Mouse (Mus musculus) layer of hippocampus, postnatal 36 days (tissue): ENCODE data around the gene Naa20. TPM values are rescaled to one million over a fixed set of nuclear protein-coding genes. Genes with fewer than 3 reads are reported as not detected.
"Not testable (repeated sequence)": the region's sequence is repeated elsewhere in the genome, so short reads cannot be mapped to it uniquely, and the experiment has no call there.

Experiments
- DNase-seq, 2 experiments: peaks; one replicate each; pipeline ENCODE4 v3.0.0; 2022
- total RNA-seq, 2 experiments: library from RNA; stranded (reverse); gene quantifications; 2 replicates each; pipeline ENCODE4 v1.2.3; 2021

Naa20 gene
- total RNA-seq, 2 experiments from 2014 or later, result 66.0 to 70.9 TPM

DNA sequence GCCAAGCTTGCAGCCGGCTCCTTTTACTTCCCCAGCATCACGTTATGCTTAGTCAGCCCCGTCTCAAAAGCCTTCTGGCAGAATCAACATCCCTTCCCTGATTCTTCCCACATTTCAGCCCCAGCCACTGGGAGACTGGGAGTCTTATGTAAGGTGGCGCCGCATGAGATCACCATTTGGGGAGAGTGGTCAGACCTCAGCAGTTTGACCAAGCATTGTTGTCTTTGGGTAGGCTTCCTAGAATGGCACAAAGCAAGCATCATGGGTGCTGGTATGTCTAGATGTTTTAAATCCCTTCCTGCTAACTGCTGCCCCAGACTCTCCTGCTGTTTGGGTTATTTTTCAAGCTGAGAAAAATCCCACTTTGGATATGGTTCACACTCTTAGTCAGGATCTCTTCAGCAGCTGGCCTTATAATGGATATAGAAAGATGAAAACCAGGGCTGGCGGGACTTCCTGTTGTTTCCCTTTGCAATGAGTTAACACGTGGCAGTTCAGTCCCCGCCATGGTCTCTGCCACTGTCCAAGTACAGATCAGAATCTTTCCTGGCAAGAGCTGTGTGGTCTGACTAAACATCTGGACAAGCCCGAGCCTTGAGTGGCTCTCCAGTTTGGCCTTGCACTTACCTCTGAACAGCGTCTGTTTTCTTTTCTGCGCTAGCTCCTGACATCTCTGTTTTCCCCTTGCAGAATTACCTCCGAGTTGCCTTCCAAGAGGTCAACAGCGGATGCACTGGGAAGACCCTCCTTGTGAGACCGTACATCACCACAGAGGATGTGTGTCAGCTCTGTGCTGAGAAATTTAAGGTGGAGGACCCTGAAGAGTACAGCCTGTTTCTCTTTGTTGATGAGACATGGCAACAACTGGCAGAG, 16.8 kb upstream of the Naa20 start:
- DNase-seq, result no peak

- DNase-seq, result no peak
These were observed 13.7 kb upstream of the Naa20 start for GRCm38 (mm10) chr2:145887937-145888765.

DNA sequence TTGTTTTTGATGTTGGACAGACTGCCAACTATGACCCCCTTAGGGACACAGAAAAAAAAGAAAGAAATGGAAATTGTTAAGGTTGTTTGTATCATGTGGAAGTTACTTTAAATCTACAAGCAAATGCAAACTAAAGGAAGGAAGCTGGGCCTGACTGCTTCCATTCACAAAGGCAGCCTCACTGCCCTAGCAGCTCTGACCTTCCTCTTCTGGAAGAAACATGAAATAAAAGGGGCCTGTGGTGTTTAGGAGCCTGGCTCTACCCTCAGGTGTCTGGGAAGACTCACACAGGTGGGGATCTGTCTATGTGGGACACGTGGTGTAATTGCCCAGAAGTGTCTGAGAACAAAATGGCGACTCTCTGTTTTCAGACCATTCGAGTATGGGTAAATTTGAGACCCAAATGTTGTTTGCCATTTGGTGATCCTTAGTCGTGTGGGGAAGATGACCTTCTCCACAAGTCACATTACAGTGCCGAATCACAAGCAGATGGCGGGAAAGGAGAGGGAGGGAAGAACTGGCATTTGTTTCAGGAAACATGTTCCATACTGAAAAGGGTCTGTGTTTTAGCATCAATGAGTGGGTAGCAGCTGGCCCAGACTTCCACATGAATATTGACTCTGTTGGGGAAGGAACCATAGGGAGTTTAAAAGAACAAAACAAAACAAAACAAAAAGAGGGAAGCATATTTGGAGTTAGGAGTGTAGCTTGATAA, 13.0 kb upstream of the Naa20 start:
- peak in 1 of 2 experiments; percentile 30 for DNase-seq

- no peak for DNase-seq
These were observed 11.3 kb upstream of the Naa20 start for GRCm38 (mm10) chr2:145890571-145890970.

DNA sequence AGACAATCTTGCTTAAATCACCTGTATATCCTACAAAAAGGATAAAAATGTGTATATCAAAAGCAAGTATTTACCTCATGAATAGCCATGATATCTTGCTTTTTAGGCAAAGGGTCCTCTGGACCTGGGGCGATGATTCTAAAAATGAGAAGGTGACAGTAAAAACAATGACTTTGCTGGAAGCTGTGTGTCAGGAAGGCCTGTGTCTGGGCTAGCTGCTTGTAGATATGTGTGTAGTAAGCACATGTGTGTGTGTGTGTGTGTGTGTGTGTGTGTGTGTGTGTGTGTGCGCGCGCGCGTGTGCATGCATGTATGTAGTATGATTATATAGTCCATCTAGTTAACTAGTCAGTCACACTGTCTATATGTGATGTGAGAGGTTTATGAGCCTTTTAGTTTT, 8.1 kb upstream of the Naa20 start:
- no peak for DNase-seq

GRCm38 (mm10) chr2:145898106-145898505, 3.8 kb upstream of the Naa20 start:
- no peak for DNase-seq

- DNase-seq, result not testable (repeated sequence)
These were observed 1.6 kb upstream of the Naa20 start for GRCm38 (mm10) chr2:145900318-145900717.

GRCm38 (mm10) chr2:145903061-145903901, 1.4 kb downstream of the Naa20 start:
- DNase-seq, result peak; percentile 91 to 93

DNA sequence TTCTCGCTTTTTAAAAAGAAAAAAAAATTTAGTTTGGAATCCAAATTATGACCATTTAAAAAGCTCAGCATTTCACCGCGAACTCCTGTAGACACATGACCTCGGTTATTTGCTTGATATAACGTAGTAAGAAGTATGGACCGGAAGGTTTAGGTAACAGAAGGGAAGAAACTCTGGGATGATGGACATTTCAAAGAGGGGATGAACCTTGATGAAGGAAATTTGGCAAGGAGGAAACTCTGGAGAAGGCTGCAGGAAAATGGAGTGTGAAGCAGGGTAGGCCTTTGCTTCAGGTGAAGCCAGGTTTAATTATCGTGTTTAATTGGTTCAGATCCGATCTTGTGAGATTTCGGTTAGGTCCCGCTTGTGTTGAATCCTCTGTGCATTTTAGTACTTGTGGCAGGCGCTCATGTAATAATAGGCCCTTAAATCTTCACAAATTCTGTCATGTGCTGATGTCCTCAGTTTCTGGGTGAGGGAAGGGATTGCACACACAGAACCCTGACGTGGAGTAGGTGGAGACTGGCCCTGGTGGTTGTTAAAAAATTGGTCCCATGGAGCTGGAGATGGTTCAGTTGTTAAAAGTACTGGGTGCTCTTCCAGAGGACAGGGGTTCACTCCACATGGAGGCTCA, 2.2 kb downstream of the Naa20 start:
- no peak for DNase-seq

GRCm38 (mm10) chr2:145905156-145905555, 3.3 kb downstream of the Naa20 start:
- DNase-seq, result no peak

- DNase-seq, result not testable (repeated sequence)
These were observed 4.0 kb downstream of the Naa20 start for GRCm38 (mm10) chr2:145905884-145906283.

DNA sequence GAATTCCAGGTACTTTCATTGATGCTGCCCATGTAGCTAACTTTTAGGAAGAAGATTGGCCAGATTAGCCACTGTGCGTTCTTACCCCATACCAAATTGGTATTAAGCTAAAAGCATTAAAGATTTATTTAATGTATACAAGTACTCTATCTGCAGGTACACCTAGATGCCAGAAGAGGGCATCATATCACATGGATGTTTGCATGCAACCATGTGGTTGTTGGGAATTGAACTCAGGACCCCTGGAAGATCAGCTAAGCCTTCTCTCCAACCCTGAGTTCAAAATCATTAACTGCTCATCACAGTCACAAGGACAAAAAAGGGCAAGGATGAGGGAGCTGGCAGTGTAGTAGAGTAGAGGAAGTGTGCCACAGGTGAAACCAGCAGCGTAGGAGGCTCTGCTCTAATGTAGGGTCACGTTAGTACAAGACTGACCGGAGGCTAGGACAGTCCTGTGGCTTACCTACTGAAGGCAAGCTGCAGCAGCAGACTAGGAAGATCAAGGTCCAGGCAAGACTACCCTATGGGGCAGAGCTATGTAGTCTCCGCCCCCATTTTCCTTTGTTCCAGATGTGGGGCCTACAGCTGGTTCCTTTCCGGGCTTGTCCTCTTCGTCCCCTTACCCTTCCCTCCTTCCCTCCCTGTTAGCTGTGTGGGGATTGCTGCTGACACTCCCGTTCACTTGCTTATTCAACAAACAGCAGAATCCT, 19.2 kb downstream of the Naa20 start:
- DNase-seq, result no peak

GRCm38 (mm10) chr2:145934339-145935231, 32.7 kb downstream of the Naa20 start, which contains the start of the genes Cfap61 and Crnkl1:
Gene Cfap61 (plus strand): TSS chr2:145934784.
Gene Crnkl1 (minus strand): TSS chr2:145935014.
- peak; percentile 93 to 94 for DNase-seq

GRCm38 (mm10) chr2:145936975-145937374, 35.1 kb downstream of the Naa20 start:
- no peak for DNase-seq

- DNase-seq, result no peak
These were observed 39.5 kb downstream of the Naa20 start for GRCm38 (mm10) chr2:145941403-145941802.

GRCm38 (mm10) chr2:145944286-145944685, 42.4 kb downstream of the Naa20 start:
- DNase-seq, result no peak

DNA sequence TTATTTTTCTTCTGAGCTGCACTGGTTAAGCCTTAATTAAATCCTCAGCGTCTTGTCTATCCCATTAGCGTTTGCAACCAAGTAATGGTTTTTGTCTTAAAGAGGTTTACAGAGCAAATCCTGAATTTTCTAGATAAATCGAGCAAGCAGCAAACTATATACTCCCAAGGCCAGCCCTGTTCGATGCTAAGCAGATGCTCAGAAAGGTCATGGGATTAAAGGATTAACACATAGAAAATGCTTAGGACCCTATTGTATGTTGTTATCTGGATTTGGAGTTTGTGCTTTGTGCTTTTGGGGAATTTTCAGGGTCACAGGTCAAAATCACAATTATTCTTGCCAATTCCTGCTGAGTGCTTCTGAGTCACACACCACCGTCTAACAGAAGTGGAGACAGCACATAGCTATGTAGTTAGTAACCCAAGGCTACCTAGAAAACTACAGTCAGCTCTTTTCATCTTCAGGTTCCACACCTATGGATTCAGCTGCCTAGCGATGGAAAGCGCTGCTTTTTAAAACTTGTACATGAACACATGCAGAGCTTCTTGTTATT, 46.6 kb downstream of the Naa20 start:
- DNase-seq, result no peak

- DNase-seq, result no peak
These were observed 47.7 kb downstream of the Naa20 start for GRCm38 (mm10) chr2:145949475-145950068.

DNA sequence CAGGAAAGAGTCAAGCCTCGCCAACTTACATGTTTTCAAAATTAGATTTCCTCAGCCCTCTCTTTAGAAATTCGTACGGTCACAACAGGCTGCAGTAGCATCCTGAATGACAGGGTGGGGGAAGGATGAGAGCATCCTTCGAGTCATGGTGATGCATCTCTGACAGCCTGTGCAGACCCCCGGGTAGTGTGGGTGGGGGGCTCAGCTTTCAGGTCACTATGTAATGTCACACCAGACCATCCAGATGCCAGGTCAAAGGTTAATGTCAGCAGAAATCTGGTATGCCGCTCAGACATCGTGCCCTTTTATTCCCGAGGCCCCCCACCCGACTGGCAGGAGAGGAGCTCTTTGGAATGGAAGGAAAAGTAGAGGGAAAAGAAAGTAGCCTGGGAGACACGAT, 48.3 kb downstream of the Naa20 start:
- DNase-seq, result no peak
